Mouse (Mus musculus) layer of hippocampus, postnatal 36 days (tissue): ENCODE measurements around the gene Sco2. TPM values are rescaled to one million over a fixed set of nuclear protein-coding genes. Genes with fewer than 3 reads are reported as not detected.

Experiments
- DNase-seq, 2 experiments: peaks; one replicate each; pipeline ENCODE4 v3.0.0; 2022
- total RNA-seq, 2 experiments: library from RNA; stranded (reverse); gene quantifications; 2 replicates each; pipeline ENCODE4 v1.2.3; 2021

Gene Sco2
- total RNA-seq: 10 to 100 TPM; 31.5 to 32.6 TPM

GRCm38 (mm10) chr15:89373762-89374248, at the start of gene Sco2:
Gene Sco2, minus strand, starts transcription at chr15:89373846.
- DNase-seq: peak; percentile 92

GRCm38 (mm10) chr15:89421938-89422337, 48.3 kb upstream of the Sco2 start:
- no peak for DNase-seq

- no peak for DNase-seq
Observed at GRCm38 (mm10) chr15:89415282-89415681, 41.6 kb upstream of the Sco2 start.

GRCm38 (mm10) chr15:89410118-89410517, 36.5 kb upstream of the Sco2 start, which contains the start of gene Syce3:
Gene Syce3, minus strand, starts transcription at chr15:89410503.
- DNase-seq: no peak

GRCm38 (mm10) chr15:89406691-89407090, 33.0 kb upstream of the Sco2 start:
- no peak for DNase-seq

- no peak for DNase-seq
Observed at GRCm38 (mm10) chr15:89404831-89405623, 31.4 kb upstream of the Sco2 start.

- DNase-seq: no peak
Observed at GRCm38 (mm10) chr15:89402471-89402870, 28.8 kb upstream of the Sco2 start.

GRCm38 (mm10) chr15:89399716-89400115, 26.1 kb upstream of the Sco2 start:
- DNase-seq: no peak

GRCm38 (mm10) chr15:89398146-89398545, 24.5 kb upstream of the Sco2 start:
- DNase-seq: no peak

- DNase-seq: no peak
Observed at GRCm38 (mm10) chr15:89396883-89397282, 23.2 kb upstream of the Sco2 start.

GRCm38 (mm10) chr15:89390081-89390480, 16.4 kb upstream of the Sco2 start:
- DNase-seq: no peak

- no peak for DNase-seq
Observed at GRCm38 (mm10) chr15:89387127-89387526, 13.5 kb upstream of the Sco2 start.

- no peak for DNase-seq
Observed at GRCm38 (mm10) chr15:89384617-89385016, 11.0 kb upstream of the Sco2 start, which contains the start of gene Klhdc7b. Gene Klhdc7b, plus strand, starts transcription at chr15:89384917.

- DNase-seq: no peak
Observed at GRCm38 (mm10) chr15:89379429-89379828, 5.8 kb upstream of the Sco2 start.

GRCm38 (mm10) chr15:89378831-89379401, 5.3 kb upstream of the Sco2 start, which contains the start of gene Odf3b:
Gene Odf3b, minus strand, starts transcription at chr15:89379282.
- no peak for DNase-seq

GRCm38 (mm10) chr15:89377938-89378828, 4.5 kb upstream of the Sco2 start:
- DNase-seq: no peak

GRCm38 (mm10) chr15:89377362-89377761, 3.7 kb upstream of the Sco2 start:
- no peak for DNase-seq

- DNase-seq: no peak
Observed at GRCm38 (mm10) chr15:89376957-89377356, 3.3 kb upstream of the Sco2 start, which contains the start of gene Tymp. Gene Tymp, minus strand, starts transcription at chr15:89377039.

GRCm38 (mm10) chr15:89376040-89376439, 2.4 kb upstream of the Sco2 start:
- DNase-seq: no peak

GRCm38 (mm10) chr15:89374801-89375534, 1.3 kb upstream of the Sco2 start:
- DNase-seq: no peak

- no peak for DNase-seq
Observed at GRCm38 (mm10) chr15:89374340-89374739, 694 bp upstream of the Sco2 start.
